9 mouse cellular contexts compared by ENCODE assay signal in genomic region chr7:135853814-135854324, GRCm38 (mm10).
DNase-seq lines count a peak whose midpoint lies in the region; ATAC-seq and TF ChIP-seq lines count a peak whose summit lies in the region.
"Had no signal": no experiment of that assay in that cellular context is flagged by ENCODE, and none has a peak within 500 bp of the region (broad histone marks: within the 10 kb centered on the region; RNA-seq: fewer than 3 reads in every experiment).

No protein-coding gene starts in this region.

- H3K9ac ChIP-seq in heart, embryonic 16.5 days (ENCODE audit: low read length) = peak overlapping the region; percentile 37
- peak overlapping the region; percentile 10; the same call in 1 of the 2 replicates for H3K9ac ChIP-seq in hindbrain, embryonic 12.5 days
- H3K9ac ChIP-seq in midbrain, embryonic 12.5 days (replicated peaks) = peak overlapping the region; percentile 41; the same call in 1 of the 2 replicates

- TF ChIP-seq CTCF in kidney, adult 2 months (conservative IDR thresholded peaks at IDR 0.05; ENCODE audit: insufficient read depth, insufficient read length, low read depth, low read length) = no peak

- H3K27me3 ChIP-seq in heart, embryonic 16.5 days (ENCODE audit: control insufficient read depth, insufficient read depth, low read length) = peaks cover 17% of the 10 kb centered on the region
- peaks cover 11% of the 10 kb centered on the region; the same call in 1 of the 2 replicates for H3K27me3 ChIP-seq in hindbrain, embryonic 12.5 days
- H3K27me3 ChIP-seq in midbrain, embryonic 12.5 days = peaks cover 50% of the 10 kb centered on the region
- no peaks in the 10 kb centered on the region for H3K27me3 ChIP-seq in kidney, adult 2 months (replicated peaks; ENCODE audit: control insufficient read depth, insufficient read depth, low read length)

- H3K27ac ChIP-seq in heart, embryonic 16.5 days (ENCODE audit: low read length) = no peak overlapping the region
- H3K27ac ChIP-seq in hindbrain, embryonic 12.5 days = peak overlapping the region; percentile 35; the same call in 1 of the 2 replicates
- peak overlapping the region; percentile 26; the same call in 1 of the 2 replicates for H3K27ac ChIP-seq in midbrain, embryonic 12.5 days (replicated peaks)
- H3K27ac ChIP-seq in kidney, adult 2 months (ENCODE audit: insufficient read depth, low read depth, low read length) = no peak overlapping the region

- peak overlapping the region; percentile 60 for H3K4me2 ChIP-seq in heart, embryonic 16.5 days (ENCODE audit: low read depth, low read length)
- H3K4me2 ChIP-seq in hindbrain, embryonic 12.5 days (replicated peaks) = peak overlapping the region; percentile 57
- peak overlapping the region; percentile 53 for H3K4me2 ChIP-seq in midbrain, embryonic 12.5 days (replicated peaks)

- peak overlapping the region; percentile 28 for H3K4me3 ChIP-seq in heart, embryonic 16.5 days (ENCODE audit: low read length)
- peak overlapping the region; percentile 25 for H3K4me3 ChIP-seq in hindbrain, embryonic 12.5 days
- peak overlapping the region; percentile 31 for H3K4me3 ChIP-seq in midbrain, embryonic 12.5 days
- no peak overlapping the region for H3K4me3 ChIP-seq in kidney, adult 2 months (ENCODE audit: insufficient read depth, low read depth, low read length)
- H3K4me3 ChIP-seq: erythroblast, embryonic 14.5 days had no signal

- no peak for TF ChIP-seq POLR2A in kidney, adult 2 months (IDR thresholded peaks at IDR 0.05; ENCODE audit: low read depth, low read length)

- no peaks in the 10 kb centered on the region for H3K36me3 ChIP-seq in heart, embryonic 16.5 days (ENCODE audit: control insufficient read depth, insufficient read depth)
- no peaks in the 10 kb centered on the region for H3K36me3 ChIP-seq in hindbrain, embryonic 12.5 days
- no peaks in the 10 kb centered on the region for H3K36me3 ChIP-seq in midbrain, embryonic 12.5 days
- no peaks in the 10 kb centered on the region for H3K36me3 ChIP-seq in kidney, adult 2 months (ENCODE audit: control insufficient read depth, insufficient read depth, low read length)

- DNase-seq in heart, adult 9 months (ENCODE audit: low spot score in 2 of 2) = no peak
- peak; percentile 24 for DNase-seq in brain, embryonic 18.5 days (ENCODE audit: low read depth, low spot score)
- DNase-seq in cerebellum, adult 11 months = no peak
- DNase-seq in kidney, adult 2 months = no peak
- no peak for DNase-seq in kidney, adult 9 months

- 27% methylated on average over 10 of the region's 10 CpGs for WGBS in heart, embryonic 16.5 days
- 18% methylated on average over 10 of the region's 10 CpGs for WGBS in hindbrain, embryonic 12.5 days
- 12% methylated on average over 10 of the region's 10 CpGs for WGBS in midbrain, embryonic 12.5 days
- WGBS in kidney, adult 2 months = 39% methylated on average over 10 of the region's 10 CpGs

- ATAC-seq in heart, embryonic 16.5 days (replicated peaks; ENCODE audit: extremely low read depth, insufficient read depth, low FRiP score) = no peak
- peak; percentile 16; the same call in 1 of the 2 replicates for ATAC-seq in hindbrain, embryonic 12.5 days (ENCODE audit: low FRiP score)
- ATAC-seq in midbrain, embryonic 12.5 days (ENCODE audit: low FRiP score, low read depth) = no peak

- H3K9me3 ChIP-seq in heart, embryonic 16.5 days (replicated peaks; ENCODE audit: control insufficient read depth, low read length) = no peaks in the 10 kb centered on the region
- H3K9me3 ChIP-seq in hindbrain, embryonic 12.5 days (replicated peaks) = no peaks in the 10 kb centered on the region
- no peaks in the 10 kb centered on the region for H3K9me3 ChIP-seq in midbrain, embryonic 12.5 days

- H3K4me1 ChIP-seq in heart, embryonic 16.5 days (ENCODE audit: control insufficient read depth, insufficient read depth, low read length) = no peaks in the 10 kb centered on the region
- H3K4me1 ChIP-seq in hindbrain, embryonic 12.5 days = peaks cover 17% of the 10 kb centered on the region
- peaks cover 25% of the 10 kb centered on the region for H3K4me1 ChIP-seq in midbrain, embryonic 12.5 days
- no peaks in the 10 kb centered on the region for H3K4me1 ChIP-seq in kidney, adult 2 months (ENCODE audit: control insufficient read depth, insufficient read depth, low read length)

Comparison
In these comparisons a context has a peak if more than half of its experiments do, and no peak if none do; other contexts are left out.
1. H3K27ac ChIP-seq: peak in hindbrain, embryonic 12.5 days (single experiment) and midbrain, embryonic 12.5 days (single experiment); none in heart, embryonic 16.5 days (single experiment) and kidney, adult 2 months (single experiment).
2. Peak in every context shown above with its lines, with median percentiles within 50 percentile points of each other: H3K4me2 ChIP-seq and H3K9ac ChIP-seq.